Mouse (Mus musculus) cortical plate, adult 2 months (tissue): ENCODE data around the gene Vcan.

Source experiments
- CTCF ChIP-seq: fragments of 200-500 bp; IDR thresholded peaks from 2 replicates; pipeline ENCODE4 v1.5.1; 2011; ENCODE audit warnings: mild to moderate bottlenecking, control low read depth, low read length; ENCODE audit not compliant: insufficient read depth; ENCODE audit errors: extremely low read depth
- POLR2A ChIP-seq: fragments of 200-500 bp; IDR thresholded peaks from 2 replicates; pipeline ENCODE4 v1.6.1; 2011; ENCODE audit warnings: mild to moderate bottlenecking, low read length, control low read depth; ENCODE audit not compliant: insufficient read depth; ENCODE audit errors: extremely low read depth

GRCm38 (mm10) chr13:89762339-89762738 is 20.0 kb upstream of the Vcan start:
- TF ChIP-seq POLR2A, result no peak
- TF ChIP-seq CTCF, result no peak
